Comparison of ENCODE assay signal across 22 mouse cellular contexts in the genomic region with DNA sequence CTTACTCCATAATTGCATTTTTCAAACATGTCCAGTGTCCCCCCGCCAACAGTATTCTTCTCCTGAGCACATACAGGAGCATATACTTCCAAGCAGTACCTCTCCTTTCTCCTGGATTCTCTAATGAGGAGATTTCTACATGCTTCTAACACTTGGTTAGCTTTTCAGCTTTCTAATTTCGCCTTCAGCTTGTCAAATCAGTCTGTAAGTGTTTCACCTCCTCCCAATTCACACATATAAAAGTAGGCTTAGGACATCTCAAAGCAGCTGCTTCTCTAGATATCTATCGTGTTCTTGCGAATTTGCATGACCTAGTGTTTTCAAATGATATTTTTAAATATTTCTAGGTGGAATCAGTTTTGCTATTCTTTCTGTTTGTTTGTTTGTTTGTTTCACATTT.
DNase-seq lines count a peak whose midpoint lies in the region; ATAC-seq lines count a peak whose summit lies in the region.
"Had no signal": no experiment of that assay in that cellular context is flagged by ENCODE, and none has a peak within 500 bp of the region (broad histone marks: within the 10 kb centered on the region; RNA-seq: fewer than 3 reads in every experiment).

No protein-coding gene starts in this region.

- ATAC-seq in frontal cortex, adult (ENCODE audit: low TSS enrichment) = peak; percentile 89
- ATAC-seq: activated CD4-positive, CD25-positive, alpha-beta regulatory T cell, adult 4 months; CD4-positive, CD25-positive, alpha-beta regulatory T cell, adult 4 months; forebrain, embryonic 13.5 days; forebrain, embryonic 16.5 days; Patski had no signal

- no peak for DNase-seq in frontal cortex, postnatal 10 days (ENCODE audit: low spot score in 2 of 2)
- DNase-seq in left cerebral cortex, adult 11 months (ENCODE audit: low spot score) = peak; percentile 24
- no peak for DNase-seq in left cerebral cortex, postnatal 10 days (ENCODE audit: extremely low spot score in 1 of 2, low spot score in 2 of 2)
- peak; percentile 3 to 35 for DNase-seq in left cerebral cortex, adult 9 months (ENCODE audit: low spot score in 2 of 2)
- no peak for DNase-seq in left cerebral cortex, adult 8-10 months (ENCODE audit: low spot score in 2 of 2)
- DNase-seq in brain, adult 2 months (ENCODE audit: low read depth, low spot score) = peak; percentile 56
- DNase-seq in c-Kit-positive CD71-positive TER-119-positive erythroid progenitor cells, embryonic 14.5 days (ENCODE audit: low spot score) = no peak
- DNase-seq: adrenal gland, adult 8-10 months; adrenal gland, postnatal 14 days; adrenal gland, postnatal 36 days; B cell, adult 2 months; cerebellum, adult 11-12 months; cerebellum, adult 2 months; cerebellum, adult 9-10 months; cerebellum, postnatal 10 days; cerebellum, postnatal 25 days had no signal

- intact Hi-C loops in left cerebral cortex, postnatal 10 days (cut with DNase I) = no loop called here

Comparison
In these comparisons a context has a peak if more than half of its experiments do, and no peak if none do; other contexts are left out.
1. DNase-seq: peak in left cerebral cortex, adult 11 months (single experiment), left cerebral cortex, adult 9 months (2 of 2) and brain, adult 2 months (single experiment); none in frontal cortex, postnatal 10 days (0 of 2), left cerebral cortex, postnatal 10 days (0 of 2), left cerebral cortex, adult 8-10 months (0 of 2) and c-Kit-positive CD71-positive TER-119-positive erythroid progenitor cells, embryonic 14.5 days (single experiment).